Mouse (Mus musculus) G1E (cell line): ENCODE data around the gene Best3.

Experiments
- CTCF ChIP-seq: IDR thresholded peaks from 2 replicates; pipeline ENCODE4 v1.5.1; 2012; ENCODE audit warnings: low read depth, low read length, inconsistent platforms, mixed read lengths
- GATA1 ChIP-seq: IDR thresholded peaks from 2 replicates; pipeline ENCODE4 v1.6.1; 2012; ENCODE audit warnings: borderline replicate concordance, low read length, inconsistent platforms, mixed read lengths

DNA sequence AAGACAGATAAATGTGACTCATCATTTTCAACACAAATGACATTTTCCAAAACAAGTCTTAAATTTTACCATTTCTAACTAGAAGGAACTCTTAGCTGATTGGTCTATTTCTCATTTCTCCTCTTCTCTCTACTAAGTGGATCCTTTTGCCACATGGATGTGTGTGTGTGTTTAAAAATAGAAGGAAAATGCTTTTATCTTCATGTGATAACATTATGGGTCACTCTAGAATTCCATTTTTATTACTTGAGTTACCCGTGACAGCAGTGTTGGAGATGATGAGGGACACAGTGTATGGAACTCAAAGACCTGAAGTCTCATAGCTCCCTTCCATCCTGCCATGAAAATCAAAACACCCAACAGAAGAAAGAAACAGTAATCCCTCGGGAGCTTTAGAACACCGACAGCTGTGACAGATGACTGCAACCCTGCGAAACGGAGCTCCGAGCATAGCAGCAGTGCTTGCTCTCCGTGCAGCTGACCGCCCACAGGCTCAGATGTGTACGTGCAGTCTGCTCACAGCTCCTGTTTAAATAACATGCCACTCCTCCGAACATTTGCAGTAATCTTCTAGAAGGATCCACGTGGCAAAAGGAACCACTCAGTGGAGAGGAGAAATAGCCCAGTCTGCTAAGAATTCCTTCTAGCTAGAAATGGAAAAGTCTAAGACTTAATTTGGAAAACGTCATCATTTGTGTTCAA is 27.7 kb downstream of the Best3 start:
- no peak for TF ChIP-seq CTCF
- TF ChIP-seq GATA1, result no peak
